Mouse (Mus musculus) cerebellum, adult 9-10 months (tissue): Measurements from ENCODE around the gene Lrch1.

Source experiments
- DNase-seq: peaks from one replicate; pipeline ENCODE4 v3.0.0; 2022

Lrch1 gene

GRCm38 (mm10) chr14:74847311-74848133 is 100.2 kb downstream of the Lrch1 start:
- DNase-seq, result no peak

GRCm38 (mm10) chr14:74846668-74847067 is 101.0 kb downstream of the Lrch1 start:
- no peak for DNase-seq

DNA sequence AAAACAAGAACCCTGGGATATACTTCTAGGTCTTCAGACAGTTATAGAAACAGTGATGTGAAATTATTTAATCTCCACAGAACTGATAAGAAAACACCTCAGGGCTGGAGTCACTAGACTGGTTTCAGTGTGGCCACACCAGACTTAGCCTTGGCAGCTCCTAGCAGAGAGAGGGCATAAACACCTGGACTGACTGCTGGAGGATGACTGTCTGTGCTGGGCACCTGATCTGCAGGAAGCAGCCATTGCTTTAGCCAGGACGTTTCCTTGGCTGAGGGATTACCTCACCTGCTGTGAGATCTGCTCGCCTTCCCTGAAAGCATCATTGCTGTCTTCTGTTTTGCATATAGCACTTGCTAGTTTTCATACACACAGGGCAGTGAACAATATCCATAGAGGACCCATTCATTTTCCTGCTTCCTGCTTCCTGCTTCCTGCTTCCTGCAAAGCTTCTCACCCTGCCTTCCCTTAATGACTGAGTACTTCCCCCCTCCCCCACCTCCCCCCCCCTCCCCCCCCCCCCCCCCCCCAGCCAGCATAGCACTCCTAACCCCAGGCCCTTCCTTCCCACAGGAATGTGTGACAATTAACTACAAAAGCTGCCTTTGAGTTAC is 101.9 kb downstream of the Lrch1 start:
- DNase-seq, result no peak

GRCm38 (mm10) chr14:74841708-74842107 is 106.0 kb downstream of the Lrch1 start:
- DNase-seq, result no peak

DNA sequence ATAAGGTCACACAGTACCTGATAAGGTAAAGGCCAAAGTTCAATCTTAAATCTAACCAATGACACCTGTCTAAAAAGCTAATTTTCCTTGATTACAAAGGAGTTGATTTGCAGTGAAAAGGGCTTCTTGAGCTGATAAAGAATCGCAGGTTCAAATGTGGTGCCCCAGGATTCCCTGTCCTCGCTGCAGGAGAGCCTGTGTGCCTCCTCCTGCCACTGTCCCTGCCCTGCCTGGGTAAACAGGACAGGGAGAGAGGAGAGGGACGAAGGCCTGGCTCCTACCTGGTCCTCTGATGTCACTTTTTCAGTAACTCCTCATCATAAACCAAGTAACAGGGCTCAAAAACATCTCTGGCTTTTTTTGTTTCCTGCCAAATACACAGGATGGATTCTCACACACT is 106.4 kb downstream of the Lrch1 start:
- DNase-seq, result no peak

DNA sequence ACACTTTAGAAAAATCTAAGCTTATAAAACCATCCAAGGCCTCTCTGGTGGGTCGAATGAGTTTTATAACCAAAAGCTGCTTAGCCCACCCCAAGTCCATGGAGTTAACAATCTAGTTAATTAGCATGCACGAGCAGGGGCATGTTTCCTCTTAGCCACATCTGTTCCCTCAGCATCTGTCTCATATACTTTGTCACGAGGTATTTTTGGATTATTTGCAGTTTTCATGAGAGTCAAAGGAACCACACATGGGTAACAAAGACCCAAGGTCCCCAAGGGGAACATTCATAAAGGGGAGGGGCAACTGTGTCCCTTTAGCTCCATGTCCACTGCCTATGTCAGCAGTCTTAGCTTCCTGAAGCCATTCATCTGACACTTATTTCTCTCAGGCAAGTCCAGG is 106.9 kb downstream of the Lrch1 start:
- no peak for DNase-seq

DNA sequence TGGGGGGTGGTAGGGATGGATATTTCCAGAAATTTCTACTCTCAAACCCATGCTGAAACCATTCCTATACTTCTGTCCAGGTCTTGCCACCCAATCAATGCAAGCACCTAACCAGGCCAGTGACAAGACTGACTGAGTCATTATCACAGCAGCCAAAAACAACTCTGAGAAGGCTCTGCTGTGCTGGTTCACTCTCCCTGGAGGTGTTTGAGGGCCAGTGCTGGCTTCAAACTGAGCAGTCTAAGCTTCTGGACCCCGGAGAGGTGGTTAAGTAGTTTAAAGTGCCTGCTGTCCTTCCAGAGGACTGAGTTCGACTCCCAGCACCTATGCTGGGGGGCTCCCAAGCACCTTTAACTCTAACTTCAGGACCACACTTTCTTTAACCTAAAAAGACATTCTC is 107.3 kb downstream of the Lrch1 start:
- DNase-seq, result no peak

- DNase-seq, result no peak
Measured at GRCm38 (mm10) chr14:74838816-74839215, 108.9 kb downstream of the Lrch1 start.

DNA sequence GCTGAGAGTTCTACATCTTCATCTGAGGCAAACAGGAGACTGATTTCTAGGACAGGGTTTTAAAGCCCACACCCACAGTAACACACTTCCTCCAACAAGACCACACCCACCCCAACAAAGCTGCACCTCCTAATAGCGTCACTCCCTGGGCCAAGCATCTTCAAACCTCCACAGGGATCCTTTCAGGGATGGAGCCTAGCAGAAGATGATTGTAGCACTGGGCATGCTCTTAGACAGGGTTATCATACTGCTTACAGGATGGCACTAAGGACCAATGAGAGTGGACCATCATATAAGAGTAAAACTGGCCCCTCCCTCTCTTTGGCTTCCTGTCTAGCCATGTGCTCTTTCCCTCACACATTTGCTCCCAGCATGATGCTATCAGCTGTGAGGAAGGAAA is 112.7 kb downstream of the Lrch1 start:
- DNase-seq, result no peak

DNA sequence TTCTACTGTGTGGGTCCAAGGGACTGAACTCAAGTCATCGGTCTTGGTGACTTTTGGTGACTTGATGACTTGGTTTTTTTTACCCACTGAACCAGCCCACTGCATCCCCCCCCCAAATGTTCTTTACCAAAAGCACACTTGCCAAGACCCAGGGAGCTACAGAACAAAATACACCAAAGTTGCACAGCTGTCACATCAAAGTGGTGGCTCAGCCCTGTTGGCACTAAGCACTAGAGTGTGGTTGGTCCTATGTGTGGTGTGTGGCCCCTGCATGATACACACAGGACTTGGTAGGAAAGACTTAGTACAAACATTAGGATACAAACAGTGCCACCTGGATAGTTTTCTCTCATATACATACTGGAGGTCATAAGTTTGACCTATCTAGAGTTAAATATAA is 113.5 kb downstream of the Lrch1 start:
- DNase-seq, result no peak

DNA sequence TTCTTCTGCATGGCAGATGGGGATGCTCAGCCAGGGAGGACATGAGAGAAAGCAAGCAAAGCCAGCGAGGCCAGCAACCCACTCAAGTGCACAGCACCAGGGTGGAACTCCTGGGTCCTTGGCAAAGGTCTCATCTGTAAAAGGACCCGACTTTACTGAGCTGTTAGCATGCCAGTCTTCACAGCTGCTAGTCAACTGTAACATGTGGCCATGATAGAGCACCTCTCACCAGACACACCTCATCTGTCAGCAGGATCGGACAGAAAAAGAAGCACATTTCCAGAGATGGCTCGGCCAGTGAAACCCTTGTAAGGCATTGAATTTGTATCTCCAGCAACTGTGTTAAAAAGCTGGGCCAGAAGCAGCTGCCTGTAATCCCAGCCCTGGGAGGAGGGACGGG is 116.0 kb downstream of the Lrch1 start:
- DNase-seq, result no peak

DNA sequence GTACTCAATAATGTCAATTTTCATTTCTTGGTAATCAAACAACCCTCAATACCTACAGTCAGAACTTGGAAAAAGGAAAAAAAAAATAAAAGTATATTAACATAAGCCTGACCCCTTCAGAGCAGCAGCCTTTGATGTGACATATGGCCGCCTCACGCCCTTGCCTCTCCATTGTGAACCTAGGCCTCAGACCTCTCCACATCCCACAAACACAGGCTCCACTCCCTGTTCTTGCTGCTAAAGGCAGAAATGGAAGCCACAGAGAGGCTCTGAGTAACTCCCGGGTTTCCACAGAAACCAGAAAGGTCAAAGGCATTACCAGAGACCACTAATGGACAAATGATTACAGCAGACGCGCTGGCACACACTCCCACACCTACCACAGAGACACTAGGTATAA is 116.6 kb downstream of the Lrch1 start:
- DNase-seq, result no peak

- DNase-seq, result no peak
Measured at GRCm38 (mm10) chr14:74830591-74830990, 117.1 kb downstream of the Lrch1 start.

DNA sequence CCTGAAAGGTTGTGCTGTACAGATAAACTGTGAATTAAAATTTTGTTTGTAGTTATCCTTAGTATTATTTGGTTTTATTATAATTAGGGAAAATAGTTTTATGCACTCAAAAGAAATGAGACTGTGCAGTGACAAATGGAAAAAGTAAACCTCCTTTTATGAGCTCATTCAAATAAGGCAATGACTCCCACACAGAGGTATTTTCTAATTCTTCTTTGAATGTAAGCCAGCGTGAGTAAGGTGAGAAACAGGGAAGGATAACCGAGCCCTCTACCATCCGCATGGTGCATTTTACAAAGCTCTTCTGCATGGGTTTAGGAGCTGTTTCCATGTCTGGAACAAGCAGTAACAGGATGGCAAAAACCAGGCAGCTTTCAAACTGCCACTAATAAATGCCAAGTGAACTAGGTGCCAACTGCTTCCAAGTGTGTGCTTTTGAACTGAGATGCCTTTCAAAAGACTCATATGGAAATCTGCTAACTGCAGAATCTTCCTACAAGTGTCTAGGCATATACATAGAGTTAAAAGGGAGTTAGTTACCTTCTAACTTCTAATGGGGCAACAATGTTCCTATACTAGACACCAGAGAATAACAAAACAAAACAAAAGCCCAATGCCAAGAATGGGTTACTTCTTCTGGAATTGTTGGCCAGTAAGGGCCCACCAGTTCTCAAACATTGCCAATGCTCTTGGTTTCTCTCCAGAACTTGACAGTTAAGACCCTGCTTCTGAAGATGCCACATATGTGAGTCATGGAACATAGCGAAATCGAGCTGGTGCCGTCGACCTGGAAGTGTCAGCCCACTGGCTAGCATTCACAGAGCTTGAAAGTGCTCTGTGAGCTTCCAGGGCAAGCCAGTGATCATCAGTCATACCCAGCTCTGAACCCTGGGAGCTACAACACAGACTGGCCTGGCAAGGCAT is 124.7 kb downstream of the Lrch1 start:
- DNase-seq, result no peak

- no peak for DNase-seq
Measured at GRCm38 (mm10) chr14:74822048-74822447, 125.6 kb downstream of the Lrch1 start.

DNA sequence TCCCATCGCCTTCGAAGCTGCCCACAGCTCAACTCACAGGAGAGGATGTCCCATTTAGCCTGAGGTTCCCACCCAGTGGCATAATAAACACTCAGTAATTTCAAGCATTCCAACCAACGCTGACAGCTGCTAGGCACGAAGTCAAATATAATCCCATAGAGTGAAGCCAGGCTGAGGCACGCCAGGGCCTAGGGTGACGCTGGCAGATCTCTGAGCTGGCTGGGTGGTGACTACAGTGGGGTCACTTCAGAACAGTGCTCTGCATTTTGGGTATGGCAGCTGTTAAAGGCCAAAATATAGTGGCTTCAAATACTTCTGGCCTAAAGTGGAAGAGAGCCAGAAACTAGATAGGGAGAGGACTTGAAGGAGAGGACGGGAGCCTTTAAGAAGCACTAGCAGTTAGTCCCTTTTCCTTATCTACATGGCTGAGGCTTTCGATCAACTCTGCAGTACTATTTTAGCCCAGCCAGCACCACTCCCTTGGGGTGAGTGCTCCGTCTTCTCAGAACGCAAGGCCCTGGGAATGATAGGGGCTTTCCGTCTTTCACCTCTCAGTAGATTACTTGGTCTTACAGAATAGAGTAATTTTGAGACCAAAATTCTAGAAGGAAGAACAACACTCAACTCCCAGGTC is 127.4 kb downstream of the Lrch1 start:
- DNase-seq, result no peak

- no peak for DNase-seq
Measured at GRCm38 (mm10) chr14:74816705-74817104, 131.0 kb downstream of the Lrch1 start.

- no peak for DNase-seq
Measured at GRCm38 (mm10) chr14:74814848-74815789, 132.6 kb downstream of the Lrch1 start.

GRCm38 (mm10) chr14:74811617-74812016 is 136.1 kb downstream of the Lrch1 start:
- DNase-seq, result no peak

- DNase-seq, result no peak
Measured at GRCm38 (mm10) chr14:74801961-74802360, 145.7 kb downstream of the Lrch1 start.

DNA sequence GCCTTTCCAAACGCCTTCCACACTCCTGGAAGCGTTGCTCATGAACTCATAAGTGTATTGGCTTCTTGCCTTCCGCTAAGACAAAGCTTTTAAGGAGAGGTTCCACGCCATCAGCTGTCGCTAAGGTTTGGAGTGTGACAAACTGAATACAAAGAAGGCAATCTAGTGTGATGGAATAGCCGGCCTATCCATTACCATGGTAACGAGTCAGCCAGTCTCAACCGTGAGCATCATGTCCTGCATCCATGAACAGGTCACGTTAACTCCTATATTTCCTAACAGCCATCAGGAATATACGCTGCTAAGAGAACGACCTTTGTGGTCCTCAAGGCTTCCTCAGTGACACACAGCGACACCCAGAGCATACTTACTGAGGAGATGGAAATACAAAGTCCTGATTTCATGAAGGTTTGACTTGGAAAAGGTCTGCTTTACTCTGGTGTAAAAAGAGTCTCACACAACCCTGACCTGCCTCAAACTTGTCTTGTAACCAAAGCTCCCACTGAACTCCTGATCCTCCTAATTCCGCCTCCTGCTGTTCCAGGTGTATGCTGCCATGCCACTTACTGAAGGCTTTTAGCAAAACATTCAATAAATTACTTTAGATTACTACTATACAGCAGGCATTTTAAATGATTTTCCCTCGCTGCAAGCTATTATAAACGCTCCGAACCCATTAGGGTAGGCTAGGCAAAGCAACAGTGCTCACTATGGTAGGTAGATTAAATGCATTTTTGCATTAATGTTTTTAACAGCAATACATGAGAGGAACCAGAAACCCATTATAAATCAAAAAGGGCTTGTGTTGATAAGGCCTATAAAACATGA is 149.4 kb downstream of the Lrch1 start:
- DNase-seq, result no peak
